Mouse (Mus musculus) olfactory bulb, adult 2 months (tissue): Measurements from ENCODE around the gene Abhd2.
"Not testable (repeated sequence)": the region's sequence is repeated elsewhere in the genome, so short reads cannot be mapped to it uniquely, and the experiment has no call there.

ENCODE experiments used
- CTCF ChIP-seq: fragments of 200-500 bp; IDR thresholded peaks from 2 replicates; pipeline ENCODE4 v1.5.1; 2012; ENCODE audit warnings: low read depth, mild to moderate bottlenecking, low read length, moderate library complexity; ENCODE audit not compliant: insufficient read depth
- POLR2A ChIP-seq: fragments of 200-500 bp; IDR thresholded peaks from 2 replicates; pipeline ENCODE4 v1.6.1; 2012; ENCODE audit warnings: mild to moderate bottlenecking, low read depth, low read length, moderate library complexity; ENCODE audit not compliant: insufficient read depth

DNA sequence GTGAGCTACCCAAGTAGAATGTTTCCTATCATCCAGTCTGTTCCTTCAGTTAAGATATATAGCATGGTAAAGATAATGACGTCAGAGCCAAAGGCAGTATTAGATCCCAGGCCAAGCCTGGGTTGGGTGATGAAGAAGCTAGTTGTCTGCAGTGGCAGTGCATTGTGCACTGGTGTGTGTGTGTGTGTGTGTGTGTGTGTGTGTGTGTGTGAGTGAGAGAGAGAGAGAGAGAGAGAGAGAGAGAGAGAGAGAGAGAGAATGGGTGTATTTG is 10.6 kb downstream of the Abhd2 start:
- TF ChIP-seq CTCF, POLR2A: not testable (repeated sequence)
